Mouse (Mus musculus): Measurements from ENCODE around the gene Foxm1.

The Foxm1 gene

GRCm38 (mm10) chr6:128425046-128425445, 62.3 kb downstream of the Foxm1 start:
- no peak for DNase-seq (ENCODE audit: low spot score)

Measured in ovary, adult 18-20 months (tissue).